Mouse (Mus musculus): Measurements from ENCODE around the gene AV320801. TPM values are rescaled to one million over a fixed set of nuclear protein-coding genes. Genes with fewer than 3 reads are reported as not detected.
"Not testable (repeated sequence)": the region's sequence is repeated elsewhere in the genome, so short reads cannot be mapped to it uniquely, and the experiment has no call there.

Gene AV320801
- not detected in 2 replicates for polyA plus RNA-seq (2012; ENCODE audit: insufficient read depth, insufficient read length, missing spikeins)

- H3K4me3 ChIP-seq (ENCODE audit: insufficient read depth, low read length); H3K27ac ChIP-seq (ENCODE audit: insufficient read depth, low read depth, low read length); H3K4me1 ChIP-seq (ENCODE audit: control insufficient read depth, insufficient read depth, low read length): not testable (repeated sequence)
These were observed at the start of gene AV320801 for GRCm38 (mm10) chrX:135494288-135494687. TSS of gene AV320801 (plus strand) at chrX:135494588.

- H3K4me3 ChIP-seq (ENCODE audit: insufficient read depth, low read length); H3K4me1 ChIP-seq (ENCODE audit: control insufficient read depth, insufficient read depth, low read length); H3K27ac ChIP-seq (ENCODE audit: insufficient read depth, low read depth, low read length): not testable (repeated sequence)
These were observed 30.2 kb upstream of the AV320801 start for GRCm38 (mm10) chrX:135464160-135464559.

- not testable (repeated sequence) for H3K4me1 ChIP-seq (ENCODE audit: control insufficient read depth, insufficient read depth, low read length); H3K4me3 ChIP-seq (ENCODE audit: insufficient read depth, low read length); H3K27ac ChIP-seq (ENCODE audit: insufficient read depth, low read depth, low read length)
These were observed 12.5 kb upstream of the AV320801 start for GRCm38 (mm10) chrX:135481902-135482301.

GRCm38 (mm10) chrX:135483183-135483582 is 11.2 kb upstream of the AV320801 start:
- H3K27ac ChIP-seq (ENCODE audit: insufficient read depth, low read depth, low read length); H3K4me3 ChIP-seq (ENCODE audit: insufficient read depth, low read length); H3K4me1 ChIP-seq (ENCODE audit: control insufficient read depth, insufficient read depth, low read length): not testable (repeated sequence)

Other genes with a start within 250 kb of the AV320801 start
- gene Pramel3, start 192.3 kb upstream of the AV320801 start, polyA plus RNA-seq (2012; ENCODE audit: insufficient read depth, insufficient read length, missing spikeins): not detected in 2 replicates
- not detected in 2 replicates for gene Gm5128, start 121.3 kb upstream of the AV320801 start, polyA plus RNA-seq (2012; ENCODE audit: insufficient read depth, insufficient read length, missing spikeins)
- gene Gm7903, start 60.8 kb upstream of the AV320801 start, polyA plus RNA-seq (2012; ENCODE audit: insufficient read depth, insufficient read length, missing spikeins): not detected in 2 replicates
- not detected in 2 replicates for gene Nxf7, start 104.2 kb downstream of the AV320801 start, polyA plus RNA-seq (2012; ENCODE audit: insufficient read depth, insufficient read length, missing spikeins)
- not detected in 2 replicates for gene Prame, start 133.1 kb downstream of the AV320801 start, polyA plus RNA-seq (2012; ENCODE audit: insufficient read depth, insufficient read length, missing spikeins)
- gene Tcp11x2, start 199.2 kb downstream of the AV320801 start, polyA plus RNA-seq (2012; ENCODE audit: insufficient read depth, insufficient read length, missing spikeins): not detected in 2 replicates
- not detected in 2 replicates for gene Tmsb15a, start 230.7 kb downstream of the AV320801 start, polyA plus RNA-seq (2012; ENCODE audit: insufficient read depth, insufficient read length, missing spikeins)
- gene Armcx5, start 248.1 kb downstream of the AV320801 start, polyA plus RNA-seq (2012; ENCODE audit: insufficient read depth, insufficient read length, missing spikeins): 6.6 and 8.0 TPM in 2 replicates
- gene Gprasp1, start 248.1 kb downstream of the AV320801 start, polyA plus RNA-seq (2012; ENCODE audit: insufficient read depth, insufficient read length, missing spikeins): 18.2 and 23.4 TPM in 2 replicates

Data from bone marrow macrophage, adult 2 months (primary cell).